Mouse (Mus musculus): ENCODE measurements around the gene Fgf15.

GRCm38 (mm10) chr7:144933336-144933735 is 37.0 kb downstream of the Fgf15 start:
- TF ChIP-seq CTCF (IDR thresholded peaks at IDR 0.05; ENCODE audit: low read depth) = no peak
- no peak for TF ChIP-seq EP300 (optimal IDR thresholded peaks at IDR 0.05)

Data from stomach, postnatal 0 days (tissue).